Mouse (Mus musculus): ENCODE measurements around the gene Syt14.

DNA sequence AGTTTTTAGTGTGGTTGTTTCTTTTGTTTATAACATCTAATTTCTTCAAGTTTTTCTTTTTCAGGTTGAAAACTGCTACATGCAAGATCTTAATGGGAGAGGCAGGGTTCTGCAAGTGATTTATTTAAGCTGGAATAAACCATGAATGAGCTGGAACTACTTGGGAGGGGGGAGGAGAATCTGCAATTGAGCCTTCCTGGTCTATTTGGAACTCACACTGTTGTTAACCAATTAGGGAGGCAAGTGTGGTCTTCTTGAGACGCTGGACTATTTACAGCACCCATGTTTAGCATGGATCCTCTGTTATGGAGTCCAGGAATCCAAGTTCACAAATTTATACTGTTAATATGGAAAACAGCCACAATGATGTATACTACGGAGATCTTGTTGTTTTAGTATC lies 182.1 kb downstream of the Syt14 start:
- no peak for TF ChIP-seq CTCF (IDR thresholded peaks at IDR 0.05; ENCODE audit: insufficient read depth, low read length)
- no peak for TF ChIP-seq POLR2A (IDR thresholded peaks at IDR 0.05; ENCODE audit: borderline replicate concordance, extremely low read depth, low read depth, low read length)
